Mouse (Mus musculus) MEL (cell line): ENCODE results near the gene Nup214. TPM values are rescaled to one million over a fixed set of nuclear protein-coding genes. Genes with fewer than 3 reads are reported as not detected.

Source experiments
- DNase-seq: peaks from one replicate; pipeline ENCODE4 v3.0.0; 2011; ENCODE audit warnings: low read depth, low spot score
- H3K27ac ChIP-seq: 2 replicates; pipeline ENCODE4 v1.5.1; 2012; ENCODE audit warnings: low read depth, mild to moderate bottlenecking, control low read depth, low read length, moderate library complexity; ENCODE audit not compliant: control insufficient read depth
- H3K27me3 ChIP-seq, 2 experiments: fragments of 150-350 bp in 1 of 2; sonication (generic) in 1 of 2; 2 replicates each; pipeline ENCODE4 v1.6.1; 2012; ENCODE audit warnings: low read length in 2 of 2, mild to moderate bottlenecking in 2 of 2, improper control_type of control experiment in 1 of 2, moderate library complexity in 1 of 2; ENCODE audit not compliant: insufficient read depth in 2 of 2, control insufficient read depth in 1 of 2
- H3K36me3 ChIP-seq, 2 experiments: 2 replicates each; pipeline ENCODE4 v1.6.1; 2012 to 2014; ENCODE audit warnings: low read length in 2 of 2, improper control_type of control experiment in 1 of 2, inconsistent platforms in 1 of 2, mild to moderate bottlenecking in 1 of 2; ENCODE audit not compliant: insufficient read depth in 2 of 2, control insufficient read depth in 1 of 2
- H3K4me1 ChIP-seq, 2 experiments: fragments of 150-350 bp in 1 of 2; sonication (generic) in 1 of 2; 2 replicates each; pipeline ENCODE4 v1.6.1; 2012; ENCODE audit warnings: low read length in 2 of 2, improper control_type of control experiment in 1 of 2, mild to moderate bottlenecking in 1 of 2; ENCODE audit not compliant: insufficient read depth in 2 of 2, control insufficient read depth in 1 of 2
- H3K4me3 ChIP-seq, 2 experiments: fragments of 150-350 bp in 1 of 2; sonication (generic) in 1 of 2; 2 replicates each; pipeline ENCODE4 v1.5.1; 2012; ENCODE audit warnings: low read depth in 2 of 2, low read length in 2 of 2, mild to moderate bottlenecking in 2 of 2, moderate library complexity in 2 of 2, control low read depth in 1 of 2, improper control_type of control experiment in 1 of 2; ENCODE audit not compliant: control insufficient read depth in 1 of 2, insufficient read depth in 1 of 2
- H3K79me2 ChIP-seq: 2 replicates; pipeline ENCODE4 v1.6.1; 2012; ENCODE audit warnings: mild to moderate bottlenecking, low read length, moderate library complexity; ENCODE audit not compliant: control insufficient read depth, poor library complexity, insufficient read depth
- H3K9ac ChIP-seq: 2 replicates; pipeline ENCODE4 v1.6.1; 2012; ENCODE audit warnings: low read depth, mild to moderate bottlenecking, control low read depth, low read length, moderate library complexity; ENCODE audit not compliant: control insufficient read depth, poor library complexity, severe bottlenecking
- H3K9me3 ChIP-seq: fragments of 150-350 bp; sonication (generic); replicated peaks from 2 replicates; pipeline ENCODE4 v1.6.1; 2012; ENCODE audit warnings: mild to moderate bottlenecking, low read length, improper control_type of control experiment, moderate library complexity; ENCODE audit not compliant: insufficient read depth
- BHLHE40 ChIP-seq: IDR thresholded peaks from 2 replicates; pipeline ENCODE4 v1.6.1; 2012; ENCODE audit warnings: low read depth, mild to moderate bottlenecking, inconsistent platforms, low read length, improper control_type of control experiment, borderline replicate concordance
- CHD2 ChIP-seq: IDR thresholded peaks from 2 replicates; pipeline ENCODE4 v1.6.1; 2011; ENCODE audit warnings: low read length, improper control_type of control experiment
- E2F4 ChIP-seq: IDR thresholded peaks from 2 replicates; pipeline ENCODE4 v1.6.1; 2011; ENCODE audit warnings: low read depth, low read length, improper control_type of control experiment, borderline replicate concordance
- EP300 ChIP-seq, 2 experiments: IDR thresholded peaks; 2 replicates each; pipeline ENCODE4 v1.6.1; 2011; ENCODE audit warnings: improper control_type of control experiment in 2 of 2, low read length in 2 of 2, low read depth in 1 of 2, mild to moderate bottlenecking in 1 of 2
- ETS1 ChIP-seq: IDR thresholded peaks from 2 replicates; pipeline ENCODE4 v1.6.1; 2012; ENCODE audit warnings: low read depth, mild to moderate bottlenecking, inconsistent platforms, low read length, improper control_type of control experiment, moderate library complexity
- GABPA ChIP-seq: IDR thresholded peaks from 2 replicates; pipeline ENCODE4 v1.6.1; 2012; ENCODE audit warnings: low read depth, mild to moderate bottlenecking, inconsistent platforms, low read length, improper control_type of control experiment, moderate library complexity
- GATA1 ChIP-seq: IDR thresholded peaks from 2 replicates; pipeline ENCODE4 v1.6.1; 2011; ENCODE audit warnings: low read depth, low read length, improper control_type of control experiment
- MEF2A ChIP-seq: IDR thresholded peaks from 2 replicates; pipeline ENCODE4 v1.6.1; 2014; ENCODE audit warnings: low read depth, mild to moderate bottlenecking, inconsistent platforms, low read length, improper control_type of control experiment; ENCODE audit not compliant: poor library complexity, insufficient replicate concordance, severe bottlenecking; ENCODE audit errors: extremely low read depth
- MYB ChIP-seq: IDR thresholded peaks from 2 replicates; pipeline ENCODE4 v1.6.1; 2011; ENCODE audit warnings: mild to moderate bottlenecking, low read depth, low read length, improper control_type of control experiment
- NELFE ChIP-seq: IDR thresholded peaks from 2 replicates; pipeline ENCODE4 v1.6.1; 2011; ENCODE audit warnings: low read depth, low read length, improper control_type of control experiment
- POLR2AphosphoS5 ChIP-seq: IDR thresholded peaks from 2 replicates; pipeline ENCODE4 v1.6.1; 2012; ENCODE audit warnings: low read depth, borderline replicate concordance, mild to moderate bottlenecking, inconsistent platforms, low read length, moderate library complexity, mixed read lengths
- RAD21 ChIP-seq: IDR thresholded peaks from 2 replicates; pipeline ENCODE4 v1.6.1; 2011; ENCODE audit warnings: mild to moderate bottlenecking, low read depth, low read length, improper control_type of control experiment
- RCOR1 ChIP-seq: IDR thresholded peaks from 2 replicates; pipeline ENCODE4 v1.6.1; 2012; ENCODE audit warnings: low read depth, mild to moderate bottlenecking, inconsistent platforms, low read length, improper control_type of control experiment
- SIN3A ChIP-seq: IDR thresholded peaks from 2 replicates; pipeline ENCODE4 v1.6.1; 2012; ENCODE audit warnings: low read length, improper control_type of control experiment, inconsistent platforms
- SMC3 ChIP-seq: IDR thresholded peaks from 2 replicates; pipeline ENCODE4 v1.6.1; 2011; ENCODE audit warnings: low read depth, low read length, improper control_type of control experiment
- TBP ChIP-seq: IDR thresholded peaks from 2 replicates; pipeline ENCODE4 v1.8.0; 2011; ENCODE audit warnings: low read depth, low read length, improper control_type of control experiment
- TCF12 ChIP-seq: IDR thresholded peaks from 2 replicates; pipeline ENCODE4 v1.6.1; 2014; ENCODE audit warnings: low read depth, mild to moderate bottlenecking, inconsistent platforms, low read length, improper control_type of control experiment, moderate library complexity
- UBTF ChIP-seq: IDR thresholded peaks from 2 replicates; pipeline ENCODE4 v1.6.1; 2012; ENCODE audit warnings: low read depth, mild to moderate bottlenecking, inconsistent platforms, low read length, improper control_type of control experiment, moderate library complexity, borderline replicate concordance; ENCODE audit not compliant: insufficient read depth
- USF2 ChIP-seq, 2 experiments: IDR thresholded peaks; 2 replicates each; pipeline ENCODE4 v1.6.1; 2011 to 2012; ENCODE audit warnings: improper control_type of control experiment in 2 of 2, low read length in 2 of 2, borderline replicate concordance in 1 of 2, inconsistent platforms in 1 of 2, low read depth in 1 of 2, mild to moderate bottlenecking in 1 of 2; ENCODE audit not compliant: insufficient read depth in 1 of 2
- ZC3H11A ChIP-seq: IDR thresholded peaks from 2 replicates; pipeline ENCODE4 v1.6.1; 2012; ENCODE audit warnings: low read depth, mild to moderate bottlenecking, inconsistent platforms, low read length, improper control_type of control experiment
- ZKSCAN1 ChIP-seq: IDR thresholded peaks from 2 replicates; pipeline ENCODE4 v1.6.1; 2012; ENCODE audit warnings: low read depth, mild to moderate bottlenecking, inconsistent platforms, low read length, improper control_type of control experiment, moderate library complexity
- polyA plus RNA-seq, 2 experiments: library from polyadenylated mRNA; stranded (reverse) in 1 of 2; unstranded in 1 of 2; fragments of >175 nt in 1 of 2; fragments of >200 nt in 1 of 2; gene quantifications; 2 replicates each; pipeline versions ENCODE4 v1.2.1 to v1.2.4; 2012; ENCODE audit warnings: low replicate concordance in 2 of 2, low read depth in 1 of 2; ENCODE audit not compliant: insufficient read length in 2 of 2, insufficient read depth in 1 of 2, missing spikeins in 1 of 2
- total RNA-seq: library from RNA; depleted of rRNA; stranded (reverse); fragments of 300-350 nt; gene quantifications from 2 replicates; pipeline ENCODE4 v1.2.3, GENCODE M21; 2012

Gene Nup214
- total and polyA plus RNA-seq, 3 experiments: 71.4 to 163 (median 78.6) TPM

DNA sequence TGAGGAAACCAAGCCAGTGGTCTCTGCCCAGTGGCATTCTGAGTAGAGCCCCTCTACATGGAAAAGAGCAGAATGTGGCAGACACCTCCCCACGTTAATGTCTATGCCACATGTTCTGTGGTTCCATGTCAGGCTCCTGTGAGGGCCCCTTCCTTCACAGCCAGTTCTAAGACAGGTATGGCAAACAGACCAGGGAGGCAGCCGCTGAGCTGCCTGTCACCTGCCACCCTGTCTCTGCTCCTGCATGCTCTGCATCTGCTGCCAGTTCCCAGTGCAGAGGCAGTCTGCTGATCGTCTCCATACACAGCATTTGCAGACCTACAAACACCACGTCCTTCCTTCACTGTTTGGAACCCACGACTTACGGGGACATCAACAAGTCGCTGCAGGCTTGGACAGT is 78.2 kb downstream of the Nup214 start:
- Histone ChIP-seq H3K27me3 (no peaks in the 10 kb centered on the region), H3K9ac (no peak overlapping the region), H3K4me3 (no peak overlapping the region)
- DNase-seq: no peak
- no peak for TF ChIP-seq POLR2AphosphoS5
- TF ChIP-seq MEF2A: no peak
- no peak for TF ChIP-seq MYB
- no peak for TF ChIP-seq USF2 (IDR thresholded peaks at IDR 0.05; ENCODE audit: borderline replicate concordance in 1 of 2, insufficient read depth in 1 of 2, low read depth in 1 of 2, low read length in 2 of 2)
- no peak for TF ChIP-seq CHD2
- TF ChIP-seq SIN3A: no peak
- no peak for TF ChIP-seq ETS1
- no peak for TF ChIP-seq GATA1
- TF ChIP-seq UBTF: no peak
- no peak for TF ChIP-seq GABPA
- no peak for TF ChIP-seq SMC3
- TF ChIP-seq BHLHE40: no peak
- TF ChIP-seq TCF12: no peak
- no peak for TF ChIP-seq RAD21
- no peak for TF ChIP-seq RCOR1
- TF ChIP-seq NELFE: no peak
- no peak for TF ChIP-seq E2F4
- TF ChIP-seq ZC3H11A: no peak
- TF ChIP-seq EP300 (IDR thresholded peaks at IDR 0.05; ENCODE audit: low read depth in 1 of 2, low read length in 2 of 2): no peak
- TF ChIP-seq, all 39 proteins: peak for 0
- Histone ChIP-seq H3K4me1 (peaks cover 7 to 14% of the 10 kb centered on the region in 2 experiments), H3K9me3 (no peaks in the 10 kb centered on the region), H3K79me2 (no peaks in the 10 kb centered on the region), H3K36me3 (peaks cover 10 to 12% of the 10 kb centered on the region in 2 experiments), H3K27ac (no peak overlapping the region)

DNA sequence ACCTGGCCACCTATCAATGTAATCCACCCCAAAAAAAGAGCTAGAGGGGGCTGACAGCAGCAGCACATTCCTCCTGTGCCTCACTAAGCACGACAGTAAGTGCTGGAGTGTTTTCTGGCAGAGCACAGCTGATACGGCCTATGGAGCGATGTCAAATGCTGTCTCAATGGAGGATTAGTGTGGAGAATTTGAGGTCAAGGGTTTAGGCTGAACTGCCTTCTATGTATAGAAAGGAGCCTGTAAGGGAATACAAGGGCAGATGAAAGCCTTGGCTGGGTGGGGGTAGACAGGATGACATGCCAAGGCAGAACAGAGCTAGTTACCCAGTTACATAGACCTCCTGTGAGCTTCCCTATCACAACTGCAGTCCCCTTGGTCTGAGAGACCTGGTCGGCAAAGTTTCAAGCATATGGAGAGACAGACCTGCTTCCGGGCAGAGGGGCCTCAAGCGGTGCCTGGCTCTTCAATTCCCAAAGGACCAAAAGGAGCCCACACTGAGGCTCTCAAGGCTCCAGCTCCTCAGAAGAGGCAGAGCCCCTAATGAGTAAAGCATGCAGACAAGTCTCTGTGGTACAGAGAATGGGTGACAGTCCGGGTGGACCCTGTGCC is 81.2 kb downstream of the Nup214 start:
- Histone ChIP-seq H3K4me1 (peaks cover 11 to 25% of the 10 kb centered on the region in 2 experiments), H3K79me2 (no peaks in the 10 kb centered on the region), H3K27ac (no peak overlapping the region), H3K27me3 (no peaks in the 10 kb centered on the region), H3K9me3 (no peaks in the 10 kb centered on the region), H3K36me3 (peaks cover 2 to 16% of the 10 kb centered on the region in 2 experiments), H3K4me3 (no peak overlapping the region)
- TF ChIP-seq MEF2A: no peak
- no peak for TF ChIP-seq GABPA
- TF ChIP-seq E2F4: no peak
- TF ChIP-seq ZKSCAN1: no peak
- no peak for TF ChIP-seq CHD2
- TF ChIP-seq GATA1: no peak
- TF ChIP-seq TBP: no peak
- TF ChIP-seq, all 39 proteins: peak for 0
- no peak overlapping the region for H3K9ac ChIP-seq
- no peak for DNase-seq
